Mouse (Mus musculus): ENCODE results near the gene Vopp1. TPM values are rescaled to one million over a fixed set of nuclear protein-coding genes. Genes with fewer than 3 reads are reported as not detected.

Vopp1 gene
- polyA plus RNA-seq, 1 experiment from 2014 or later: 28.9 TPM

GRCm38 (mm10) chr6:57790542-57790941 lies 34.4 kb downstream of the Vopp1 start:
- Histone ChIP-seq H3K27me3 (ENCODE audit: control insufficient read depth, insufficient read depth, low read depth, low read length) (no peaks in the 10 kb centered on the region), H3K27ac (ENCODE audit: low read length) (no peak overlapping the region), H3K4me2 (ENCODE audit: low read depth, low read length) (no peak overlapping the region), H3K4me1 (replicated peaks; ENCODE audit: control insufficient read depth, insufficient read depth, low read length) (no peaks in the 10 kb centered on the region), H3K4me3 (ENCODE audit: low read length) (no peak overlapping the region), H3K9ac (ENCODE audit: low read length) (no peak overlapping the region), H3K9me3 (ENCODE audit: control insufficient read depth, low read length) (no peaks in the 10 kb centered on the region), H3K36me3 (ENCODE audit: control insufficient read depth, insufficient read depth, low read length) (no peaks in the 10 kb centered on the region)
- ATAC-seq (ENCODE audit: low read depth): no peak
- 91% methylated on average over 4 of the region's 4 CpGs for WGBS

- H3K27me3 ChIP-seq (ENCODE audit: control insufficient read depth, insufficient read depth, low read depth, low read length): no peaks in the 10 kb centered on the region
- H3K9me3 ChIP-seq (ENCODE audit: control insufficient read depth, low read length): no peaks in the 10 kb centered on the region
- no peak overlapping the region for H3K27ac ChIP-seq (ENCODE audit: low read length)
- WGBS: 90% methylated on average over 6 of the region's 6 CpGs
- no peaks in the 10 kb centered on the region for H3K4me1 ChIP-seq (replicated peaks; ENCODE audit: control insufficient read depth, insufficient read depth, low read length)
- no peak overlapping the region for H3K9ac ChIP-seq (ENCODE audit: low read length)
- no peak overlapping the region for H3K4me3 ChIP-seq (ENCODE audit: low read length)
- ATAC-seq (ENCODE audit: low read depth): no peak
- no peaks in the 10 kb centered on the region for H3K36me3 ChIP-seq (ENCODE audit: control insufficient read depth, insufficient read depth, low read length)
- no peak overlapping the region for H3K4me2 ChIP-seq (ENCODE audit: low read depth, low read length)
These were observed 37.6 kb downstream of the Vopp1 start for GRCm38 (mm10) chr6:57787376-57787775.

- ATAC-seq (ENCODE audit: low read depth): no peak
- 79% methylated on average over 1 of the region's 1 CpGs for WGBS
- Histone ChIP-seq H3K4me1 (replicated peaks; ENCODE audit: control insufficient read depth, insufficient read depth, low read length) (no peaks in the 10 kb centered on the region), H3K9me3 (ENCODE audit: control insufficient read depth, low read length) (no peaks in the 10 kb centered on the region), H3K4me3 (ENCODE audit: low read length) (no peak overlapping the region), H3K4me2 (ENCODE audit: low read depth, low read length) (no peak overlapping the region), H3K9ac (ENCODE audit: low read length) (no peak overlapping the region), H3K27me3 (ENCODE audit: control insufficient read depth, insufficient read depth, low read depth, low read length) (no peaks in the 10 kb centered on the region), H3K27ac (ENCODE audit: low read length) (no peak overlapping the region), H3K36me3 (ENCODE audit: control insufficient read depth, insufficient read depth, low read length) (no peaks in the 10 kb centered on the region)
These were observed 40.7 kb downstream of the Vopp1 start for GRCm38 (mm10) chr6:57784251-57784650.

GRCm38 (mm10) chr6:57782658-57783057 lies 42.3 kb downstream of the Vopp1 start:
- Histone ChIP-seq H3K36me3 (ENCODE audit: control insufficient read depth, insufficient read depth, low read length) (0 out of 2 replicates have a peak, but pooled peaks cover 4% of the 10 kb centered on the region), H3K4me3 (ENCODE audit: low read length) (no peak overlapping the region), H3K4me1 (replicated peaks; ENCODE audit: control insufficient read depth, insufficient read depth, low read length) (no peaks in the 10 kb centered on the region), H3K27me3 (ENCODE audit: control insufficient read depth, insufficient read depth, low read depth, low read length) (no peaks in the 10 kb centered on the region), H3K9ac (ENCODE audit: low read length) (no peak overlapping the region), H3K9me3 (ENCODE audit: control insufficient read depth, low read length) (no peaks in the 10 kb centered on the region), H3K4me2 (ENCODE audit: low read depth, low read length) (no peak overlapping the region), H3K27ac (ENCODE audit: low read length) (no peak overlapping the region)
- 83% methylated on average over 1 of the region's 1 CpGs for WGBS
- ATAC-seq (ENCODE audit: low read depth): no peak

- no peaks in the 10 kb centered on the region for H3K27me3 ChIP-seq (ENCODE audit: control insufficient read depth, insufficient read depth, low read depth, low read length)
- no peaks in the 10 kb centered on the region for H3K9me3 ChIP-seq (ENCODE audit: control insufficient read depth, low read length)
- H3K4me1 ChIP-seq (replicated peaks; ENCODE audit: control insufficient read depth, insufficient read depth, low read length): no peaks in the 10 kb centered on the region
- 0 out of 2 replicates have a peak, but pooled peaks cover 4% of the 10 kb centered on the region for H3K36me3 ChIP-seq (ENCODE audit: control insufficient read depth, insufficient read depth, low read length)
- no peak overlapping the region for H3K9ac ChIP-seq (ENCODE audit: low read length)
- H3K4me2 ChIP-seq (ENCODE audit: low read depth, low read length): no peak overlapping the region
- ATAC-seq (ENCODE audit: low read depth): no peak
- no peak overlapping the region for H3K27ac ChIP-seq (ENCODE audit: low read length)
- no peak overlapping the region for H3K4me3 ChIP-seq (ENCODE audit: low read length)
- WGBS: 71% methylated on average over 3 of the region's 3 CpGs
These were observed 44.6 kb downstream of the Vopp1 start for GRCm38 (mm10) chr6:57780359-57780758.

GRCm38 (mm10) chr6:57773792-57774191 lies 51.2 kb downstream of the Vopp1 start:
- no peaks in the 10 kb centered on the region for H3K27me3 ChIP-seq (ENCODE audit: control insufficient read depth, insufficient read depth, low read depth, low read length)
- H3K9ac ChIP-seq (ENCODE audit: low read length): no peak overlapping the region
- no peak for ATAC-seq (ENCODE audit: low read depth)
- H3K4me1 ChIP-seq (replicated peaks; ENCODE audit: control insufficient read depth, insufficient read depth, low read length): no peaks in the 10 kb centered on the region
- 97% methylated on average over 1 of the region's 1 CpGs for WGBS
- H3K36me3 ChIP-seq (ENCODE audit: control insufficient read depth, insufficient read depth, low read length): 0 out of 2 replicates have a peak, but pooled peaks cover 8% of the 10 kb centered on the region
- H3K27ac ChIP-seq (ENCODE audit: low read length): no peak overlapping the region
- H3K4me3 ChIP-seq (ENCODE audit: low read length): no peak overlapping the region
- H3K4me2 ChIP-seq (ENCODE audit: low read depth, low read length): no peak overlapping the region
- H3K9me3 ChIP-seq (ENCODE audit: control insufficient read depth, low read length): no peaks in the 10 kb centered on the region

GRCm38 (mm10) chr6:57770467-57771190 lies 54.3 kb downstream of the Vopp1 start:
- no peak for ATAC-seq (ENCODE audit: low read depth)

GRCm38 (mm10) chr6:57768948-57769525 lies 55.9 kb downstream of the Vopp1 start:
- H3K27ac ChIP-seq (ENCODE audit: low read length): no peak overlapping the region
- H3K9me3 ChIP-seq (ENCODE audit: control insufficient read depth, low read length): no peaks in the 10 kb centered on the region
- no peak overlapping the region for H3K4me3 ChIP-seq (ENCODE audit: low read length)
- WGBS: 64% methylated on average over 7 of the region's 7 CpGs
- H3K4me1 ChIP-seq (replicated peaks; ENCODE audit: control insufficient read depth, insufficient read depth, low read length): no peaks in the 10 kb centered on the region; the same call in 1 of the 2 replicates
- H3K27me3 ChIP-seq (ENCODE audit: control insufficient read depth, insufficient read depth, low read depth, low read length): no peaks in the 10 kb centered on the region
- no peak overlapping the region for H3K9ac ChIP-seq (ENCODE audit: low read length)
- no peak overlapping the region for H3K4me2 ChIP-seq (ENCODE audit: low read depth, low read length)
- H3K36me3 ChIP-seq (ENCODE audit: control insufficient read depth, insufficient read depth, low read length): 0 out of 2 replicates have a peak, but pooled peaks cover 4% of the 10 kb centered on the region
- ATAC-seq (ENCODE audit: low read depth): no peak

More at GRCm38 (mm10) chr6:57770467-57771190, 54.3 kb downstream of the Vopp1 start:
- Histone ChIP-seq H3K4me2 (ENCODE audit: low read depth, low read length) (no peak overlapping the region), H3K4me3 (ENCODE audit: low read length) (no peak overlapping the region), H3K4me1 (replicated peaks; ENCODE audit: control insufficient read depth, insufficient read depth, low read length) (no peaks in the 10 kb centered on the region; the same call in 1 of the 2 replicates), H3K27me3 (ENCODE audit: control insufficient read depth, insufficient read depth, low read depth, low read length) (no peaks in the 10 kb centered on the region), H3K27ac (ENCODE audit: low read length) (no peak overlapping the region), H3K9ac (ENCODE audit: low read length) (no peak overlapping the region), H3K36me3 (ENCODE audit: control insufficient read depth, insufficient read depth, low read length) (0 out of 2 replicates have a peak, but pooled peaks cover 4% of the 10 kb centered on the region), H3K9me3 (ENCODE audit: control insufficient read depth, low read length) (no peaks in the 10 kb centered on the region)
- WGBS: 83% methylated on average over 1 of the region's 1 CpGs

GRCm38 (mm10) chr6:57767112-57767868 lies 57.7 kb downstream of the Vopp1 start:
- 0 out of 2 replicates have a peak, but pooled peaks cover 2% of the 10 kb centered on the region for H3K36me3 ChIP-seq (ENCODE audit: control insufficient read depth, insufficient read depth, low read length)
- no peak overlapping the region for H3K9ac ChIP-seq (ENCODE audit: low read length)
- 0 out of 2 replicates have a peak, but pooled peaks have one; percentile 36 for ATAC-seq (ENCODE audit: low read depth)
- no peaks in the 10 kb centered on the region; the same call in 1 of the 2 replicates for H3K4me1 ChIP-seq (replicated peaks; ENCODE audit: control insufficient read depth, insufficient read depth, low read length)
- no peak overlapping the region for H3K4me2 ChIP-seq (ENCODE audit: low read depth, low read length)
- H3K9me3 ChIP-seq (ENCODE audit: control insufficient read depth, low read length): no peaks in the 10 kb centered on the region
- 32% methylated on average over 8 of the region's 8 CpGs for WGBS
- H3K27me3 ChIP-seq (ENCODE audit: control insufficient read depth, insufficient read depth, low read depth, low read length): no peaks in the 10 kb centered on the region
- no peak overlapping the region for H3K27ac ChIP-seq (ENCODE audit: low read length)
- no peak overlapping the region for H3K4me3 ChIP-seq (ENCODE audit: low read length)
